Mouse (Mus musculus): ENCODE results near the gene Dgkh.

The Dgkh gene

GRCm38 (mm10) chr14:78677852-78678588, 54.6 kb downstream of the Dgkh start:
- no peak for DNase-seq (ENCODE audit: low read depth, low spot score)

GRCm38 (mm10) chr14:78676457-78676856, 56.1 kb downstream of the Dgkh start:
- no peak for DNase-seq (ENCODE audit: low read depth, low spot score)

- no peak for DNase-seq (ENCODE audit: low read depth, low spot score)
Measured at GRCm38 (mm10) chr14:78674606-78675005, 58.0 kb downstream of the Dgkh start.

DNA sequence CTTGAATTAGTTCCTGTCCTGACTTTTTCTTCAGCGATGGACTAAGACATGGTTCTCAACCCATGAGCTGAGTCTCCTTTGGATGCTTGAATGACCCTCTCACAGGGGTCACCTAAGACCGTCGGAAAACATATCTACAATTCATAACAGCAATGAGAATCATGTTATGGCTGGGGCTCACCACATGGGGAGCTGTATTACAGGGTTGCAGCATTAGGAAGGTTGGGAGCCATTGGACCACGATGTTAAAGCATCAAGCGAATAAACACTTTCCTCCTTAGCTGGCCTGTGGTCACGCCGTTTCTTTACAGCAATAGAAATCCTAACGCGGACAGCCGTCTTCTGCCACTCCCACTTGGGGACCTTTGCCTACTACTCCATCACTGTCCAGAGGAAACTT, 62.6 kb downstream of the Dgkh start:
- DNase-seq (ENCODE audit: low read depth, low spot score) = no peak

DNA sequence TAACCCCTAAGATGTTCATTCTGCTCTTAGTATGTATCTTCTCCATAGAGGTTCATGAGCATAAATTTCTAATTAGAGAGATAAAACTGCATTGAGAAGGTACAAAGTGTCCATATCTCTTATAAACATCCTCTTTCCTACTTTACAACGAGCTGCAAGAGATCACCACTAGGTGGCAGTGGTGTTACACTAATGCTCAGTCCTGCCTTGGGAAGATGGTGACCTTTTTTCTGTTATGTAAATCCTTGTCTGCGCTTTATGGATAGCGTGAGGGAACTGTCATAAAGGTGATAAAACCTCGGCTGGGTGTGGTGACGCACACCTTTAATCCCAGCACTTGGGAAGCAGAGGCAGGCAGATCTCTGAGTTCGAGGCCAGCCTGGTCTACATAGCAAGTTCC, 64.3 kb downstream of the Dgkh start:
- DNase-seq (ENCODE audit: low read depth, low spot score) = peak; percentile 55

DNA sequence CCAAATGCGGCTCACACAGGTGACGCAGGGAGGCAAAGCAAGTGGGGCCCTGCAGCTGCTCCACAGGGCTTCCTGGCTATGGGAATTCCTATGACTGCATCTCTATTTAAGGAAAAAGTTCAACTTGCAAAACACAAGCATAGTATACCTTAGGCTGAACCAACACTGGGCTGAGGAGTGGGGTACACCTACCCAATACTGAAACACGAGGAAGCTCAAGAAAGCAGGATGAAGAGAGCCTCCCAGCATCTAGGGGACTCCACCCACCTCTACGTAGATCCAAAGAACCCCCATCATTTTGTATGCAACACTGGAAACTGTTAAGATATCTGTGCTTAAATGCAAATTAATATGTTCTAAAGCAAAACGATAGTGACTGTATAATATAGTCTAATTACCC, 64.8 kb downstream of the Dgkh start:
- no peak for DNase-seq (ENCODE audit: low read depth, low spot score)

DNA sequence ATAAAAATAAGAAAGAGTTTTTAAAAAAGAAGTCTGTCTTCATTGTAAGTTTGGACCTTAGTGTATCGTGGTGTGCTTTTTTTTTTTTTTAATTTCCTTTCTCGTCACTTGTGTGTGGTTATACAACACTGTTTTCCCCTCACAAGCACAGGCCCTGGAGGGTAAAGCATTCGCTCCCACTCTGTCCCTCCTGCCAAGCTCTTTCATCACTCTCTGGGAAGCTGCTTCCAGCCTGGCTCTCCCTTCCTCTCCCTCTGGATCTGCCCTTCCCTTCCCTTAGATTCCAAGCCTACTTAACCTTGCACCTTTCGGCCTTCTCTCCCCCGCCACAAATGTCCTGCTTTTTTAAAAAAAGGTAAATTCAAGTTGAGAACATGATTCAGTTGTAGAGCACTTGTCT, 69.9 kb downstream of the Dgkh start:
- DNase-seq (ENCODE audit: low read depth, low spot score) = no peak

DNA sequence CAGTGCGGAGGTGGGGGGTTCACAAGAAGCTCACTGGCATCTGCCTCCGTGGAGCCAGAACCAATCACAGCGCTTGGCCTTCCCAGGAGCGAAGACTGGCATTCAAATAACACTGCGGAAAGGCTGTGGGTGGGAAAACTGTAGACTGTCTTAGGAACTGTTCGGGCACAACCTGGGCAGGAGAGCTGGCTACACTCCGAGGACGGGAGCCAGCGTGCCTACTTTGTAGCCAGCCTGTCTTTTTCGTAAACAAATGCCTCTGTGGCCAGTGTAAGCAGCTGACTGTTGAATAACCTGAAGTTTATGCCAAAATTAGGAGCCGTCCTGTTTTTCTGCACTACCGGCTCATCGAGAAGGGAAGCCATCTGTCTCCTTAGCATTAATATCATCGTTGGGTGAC, 71.1 kb downstream of the Dgkh start:
- DNase-seq (ENCODE audit: low read depth, low spot score) = no peak

GRCm38 (mm10) chr14:78658697-78659096, 73.9 kb downstream of the Dgkh start:
- no peak for DNase-seq (ENCODE audit: low read depth, low spot score)

GRCm38 (mm10) chr14:78656832-78657626, 75.5 kb downstream of the Dgkh start:
- DNase-seq (ENCODE audit: low read depth, low spot score) = no peak

- DNase-seq (ENCODE audit: low read depth, low spot score) = no peak
Measured at GRCm38 (mm10) chr14:78654939-78655556, 77.5 kb downstream of the Dgkh start.

- DNase-seq (ENCODE audit: low read depth, low spot score) = no peak
Measured at GRCm38 (mm10) chr14:78654196-78654595, 78.4 kb downstream of the Dgkh start.

- DNase-seq (ENCODE audit: low read depth, low spot score) = no peak
Measured at GRCm38 (mm10) chr14:78653333-78653732, 79.2 kb downstream of the Dgkh start.

DNA sequence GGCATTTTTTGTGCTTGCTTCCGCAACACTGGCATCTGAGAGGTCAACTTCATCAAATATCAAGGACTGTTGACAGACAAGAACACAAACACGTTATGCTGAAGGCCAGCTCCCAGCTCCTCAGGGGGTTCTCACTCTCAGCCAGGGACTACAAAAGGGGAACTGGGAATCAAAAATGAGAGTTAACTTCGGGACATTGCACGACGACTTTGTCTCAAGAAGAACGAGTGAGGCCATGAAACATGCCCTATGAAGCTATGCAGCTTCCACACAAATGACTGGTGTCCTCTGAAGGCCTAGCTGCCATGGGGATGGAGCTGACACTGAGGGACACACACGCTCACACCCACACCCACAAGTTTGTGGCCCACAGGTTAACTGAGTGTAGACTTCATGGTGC, 80.9 kb downstream of the Dgkh start:
- no peak for DNase-seq (ENCODE audit: low read depth, low spot score)

DNA sequence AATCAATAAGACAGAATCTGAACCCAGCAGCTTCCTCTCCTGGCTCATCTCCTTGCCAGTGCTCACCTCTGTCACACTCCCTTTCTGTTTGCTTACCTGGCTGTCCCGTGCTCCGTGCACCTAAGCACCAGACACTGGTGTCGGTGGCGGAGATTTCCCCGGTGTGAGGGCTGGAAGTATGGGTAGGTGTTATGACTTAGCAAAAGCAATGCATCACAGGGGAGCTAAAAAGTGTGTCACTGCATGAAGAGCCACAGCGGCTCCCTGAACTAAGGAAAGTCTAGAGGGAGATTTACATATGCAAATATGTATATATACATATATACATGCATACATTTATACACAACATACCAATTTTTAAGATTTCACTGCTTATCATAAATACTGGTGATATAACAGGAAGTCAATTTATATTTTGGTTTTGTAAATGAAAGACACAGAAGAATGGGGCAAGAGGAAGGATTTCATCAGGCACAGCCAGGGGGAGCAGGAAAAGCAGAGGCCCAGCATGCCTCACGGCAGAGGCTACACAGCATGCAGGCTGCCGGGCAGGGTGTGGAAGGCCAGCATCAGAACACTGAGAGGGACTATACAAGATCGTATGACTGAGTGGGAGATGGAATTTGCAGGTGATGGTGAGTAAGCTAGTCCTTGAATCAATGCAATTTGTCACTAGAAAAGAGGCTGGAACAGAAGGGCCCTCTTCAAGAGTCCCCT, 82.0 kb downstream of the Dgkh start:
- no peak for DNase-seq (ENCODE audit: low read depth, low spot score)

GRCm38 (mm10) chr14:78649525-78650274, 82.9 kb downstream of the Dgkh start:
- DNase-seq (ENCODE audit: low read depth, low spot score) = no peak

DNA sequence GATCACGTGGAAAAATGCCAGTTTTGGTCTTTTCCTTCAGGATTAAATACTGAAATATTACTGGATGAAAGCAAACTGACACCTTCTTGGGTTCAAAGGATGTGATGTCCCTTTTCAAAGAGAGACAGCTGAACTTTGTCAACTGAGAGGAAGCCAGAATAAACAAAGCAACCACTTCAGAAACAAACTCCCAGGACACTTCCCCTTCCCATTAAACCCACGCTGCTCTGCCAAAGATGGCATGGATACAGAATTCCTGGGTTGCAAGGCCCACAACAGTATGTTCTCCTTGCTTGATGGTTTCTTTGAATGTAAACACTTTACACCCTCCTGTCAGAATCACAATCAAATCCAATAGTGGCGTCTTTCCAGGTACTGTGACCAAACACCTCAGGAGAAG, 87.0 kb downstream of the Dgkh start:
- no peak for DNase-seq (ENCODE audit: low read depth, low spot score)

- no peak for DNase-seq (ENCODE audit: low read depth, low spot score)
Measured at GRCm38 (mm10) chr14:78641314-78641713, 91.3 kb downstream of the Dgkh start.

DNA sequence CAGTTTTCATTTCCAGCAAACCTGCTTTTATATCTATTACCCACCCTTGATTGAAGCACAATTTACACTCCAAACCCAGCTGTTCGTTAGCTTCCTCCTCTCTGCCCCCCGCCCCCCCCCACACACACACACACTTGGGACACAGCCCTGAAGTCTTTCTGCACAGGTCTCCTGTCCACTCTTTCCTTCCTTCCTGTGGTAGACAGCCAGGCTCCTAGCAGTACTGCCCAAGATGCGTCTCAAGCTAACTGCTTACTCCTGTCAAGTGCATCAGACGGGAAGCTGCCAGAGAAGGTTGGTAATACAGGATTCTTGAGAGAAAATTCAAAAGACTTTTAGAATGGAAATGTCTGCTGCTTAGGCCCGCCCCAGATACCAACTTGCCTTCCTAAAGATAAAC, 92.9 kb downstream of the Dgkh start:
- DNase-seq (ENCODE audit: low read depth, low spot score) = no peak

DNA sequence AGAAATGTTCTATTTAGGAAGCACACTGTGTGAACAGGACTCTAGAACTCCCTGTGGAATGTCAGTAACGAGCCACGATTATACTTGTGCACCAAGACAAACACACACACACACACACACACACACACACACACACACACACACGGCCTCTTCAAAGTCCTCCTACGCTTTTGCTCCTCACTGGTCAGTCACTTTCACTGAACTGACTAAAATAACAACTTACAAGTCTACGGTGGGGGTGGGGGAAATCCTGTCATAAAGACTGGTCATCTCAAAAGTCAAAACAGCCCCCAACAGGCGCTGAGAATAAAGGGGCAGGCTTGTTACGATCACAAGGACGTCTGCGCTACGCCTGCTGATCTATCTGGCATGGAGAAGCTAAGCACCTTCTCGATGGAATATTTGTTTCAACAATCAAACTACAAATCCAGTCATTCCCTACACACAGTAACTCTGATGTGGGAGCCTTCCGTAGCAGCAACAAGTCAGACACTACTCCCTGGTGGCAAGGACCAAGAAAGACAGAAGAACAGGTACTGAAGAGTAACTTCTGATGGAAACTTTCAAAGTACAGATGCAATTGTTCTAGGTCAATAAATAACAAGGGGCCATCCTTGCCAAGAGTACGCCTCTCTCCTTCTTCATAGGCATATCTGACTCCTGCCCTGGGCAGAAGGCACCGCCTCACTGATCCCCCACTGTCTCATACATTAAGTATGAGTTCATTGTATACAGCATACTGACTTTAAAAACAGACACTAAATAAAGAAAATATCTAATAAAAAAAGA, 96.8 kb downstream of the Dgkh start:
- no peak for DNase-seq (ENCODE audit: low read depth, low spot score)

- DNase-seq (ENCODE audit: low read depth, low spot score) = no peak
Measured at GRCm38 (mm10) chr14:78632747-78633146, 99.8 kb downstream of the Dgkh start.
